Mouse (Mus musculus): Measurements from ENCODE around the gene Tsg101.

Tsg101 gene

DNA sequence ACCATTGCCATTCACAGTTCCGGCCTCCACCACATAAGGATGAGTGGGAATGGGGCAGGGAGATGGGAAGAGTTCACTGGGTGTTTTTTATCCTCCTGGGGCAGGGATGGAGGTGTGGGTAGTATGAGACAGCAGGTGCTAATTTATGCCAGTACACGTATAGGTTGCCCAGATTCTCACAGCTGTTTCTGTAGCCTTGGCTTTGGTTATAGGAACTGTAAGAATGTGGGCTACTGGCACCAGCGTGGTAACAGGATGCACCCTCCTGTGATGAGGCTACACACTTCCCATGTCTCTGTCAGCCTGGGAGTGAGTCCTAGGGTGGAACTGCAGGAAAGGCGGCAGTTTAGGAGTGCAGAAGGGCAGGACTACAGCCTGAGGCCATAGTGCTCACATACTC is 42.9 kb downstream of the Tsg101 start:
- no peak for DNase-seq (ENCODE audit: low spot score)

DNA sequence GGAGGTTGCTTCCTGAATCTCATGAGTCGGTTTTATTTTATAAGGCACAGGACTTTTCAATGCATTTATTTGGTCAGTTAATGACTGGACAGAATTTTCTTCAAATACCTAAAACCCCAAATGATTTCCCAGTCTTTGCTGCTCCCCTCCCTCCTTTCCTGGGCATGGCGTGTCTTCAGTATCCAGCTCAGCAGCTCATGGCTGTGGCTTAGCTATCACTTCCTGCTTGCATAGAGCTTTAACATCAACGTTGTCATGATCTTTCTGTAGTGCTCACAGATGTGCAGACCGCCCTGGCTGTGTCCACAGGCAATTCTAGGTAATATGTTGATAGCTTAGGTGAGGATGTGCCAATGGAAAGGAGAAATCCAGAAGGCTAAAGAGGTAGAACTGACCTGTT is 47.8 kb downstream of the Tsg101 start:
- DNase-seq (ENCODE audit: low spot score) = no peak

DNA sequence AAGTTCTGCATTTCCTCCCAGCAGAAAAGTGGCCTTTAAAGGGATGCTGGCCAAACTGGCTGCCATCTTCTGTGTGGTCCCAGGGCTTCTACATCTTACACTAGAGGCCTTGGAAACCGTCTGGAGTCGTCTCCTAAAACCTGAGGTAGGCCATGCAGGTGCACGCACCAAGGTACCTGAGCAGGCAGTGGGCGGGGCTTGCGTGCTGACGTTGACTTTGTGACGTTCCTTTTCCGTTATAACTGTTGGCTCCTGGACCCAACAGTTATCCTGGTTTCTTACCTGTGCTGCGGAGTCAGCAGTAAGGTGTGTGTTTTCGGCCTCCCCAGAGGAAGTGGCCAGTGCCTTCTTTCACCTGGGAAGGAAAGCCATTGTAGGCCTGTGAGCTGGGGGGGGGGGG is 58.8 kb downstream of the Tsg101 start, which contains the start of gene Ldhc:
TSS of gene Ldhc (plus strand) at position 208 of the 400 bp plus-strand sequence.
- DNase-seq (ENCODE audit: low spot score) = no peak

DNA sequence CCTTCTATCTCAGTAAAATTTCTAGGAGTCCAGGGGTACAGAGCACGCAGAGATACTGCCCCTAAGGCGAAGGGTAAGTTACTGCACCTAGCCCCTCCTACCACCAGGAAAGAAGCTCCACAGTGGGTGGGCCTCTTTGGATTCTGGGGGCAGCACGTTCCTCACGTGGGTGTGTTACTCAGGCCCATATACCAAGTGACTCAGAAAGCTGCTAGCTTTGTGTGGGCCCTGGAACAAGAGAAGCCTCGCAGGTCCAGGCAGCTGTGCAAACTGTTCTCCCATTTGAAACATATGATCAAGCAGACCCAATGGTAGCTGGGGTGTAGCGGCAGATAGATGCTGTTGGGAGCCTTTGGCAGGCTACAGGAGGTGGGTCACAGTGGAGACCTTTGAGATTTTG is 60.7 kb downstream of the Tsg101 start:
- no peak for DNase-seq (ENCODE audit: low spot score)

DNA sequence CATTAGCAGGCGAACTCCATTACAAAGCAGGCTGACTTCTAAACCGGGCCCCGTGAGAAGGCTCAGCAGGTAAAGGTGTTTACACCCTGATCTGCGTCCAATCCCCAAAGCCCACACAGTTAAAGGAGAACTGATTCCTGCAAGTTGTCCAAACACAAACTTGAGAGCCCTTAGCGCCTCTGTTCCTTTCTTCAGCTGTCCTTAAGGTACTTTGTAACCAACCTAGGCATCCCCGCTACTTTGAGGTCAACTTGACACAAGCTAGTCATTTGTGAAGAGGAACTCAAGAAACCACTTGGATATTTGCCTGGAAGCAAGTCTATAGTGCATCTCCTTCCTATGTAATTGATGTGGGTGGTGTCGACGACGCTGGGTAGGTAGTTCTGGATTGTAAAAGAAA is 62.3 kb downstream of the Tsg101 start:
- DNase-seq (ENCODE audit: low spot score) = no peak

DNA sequence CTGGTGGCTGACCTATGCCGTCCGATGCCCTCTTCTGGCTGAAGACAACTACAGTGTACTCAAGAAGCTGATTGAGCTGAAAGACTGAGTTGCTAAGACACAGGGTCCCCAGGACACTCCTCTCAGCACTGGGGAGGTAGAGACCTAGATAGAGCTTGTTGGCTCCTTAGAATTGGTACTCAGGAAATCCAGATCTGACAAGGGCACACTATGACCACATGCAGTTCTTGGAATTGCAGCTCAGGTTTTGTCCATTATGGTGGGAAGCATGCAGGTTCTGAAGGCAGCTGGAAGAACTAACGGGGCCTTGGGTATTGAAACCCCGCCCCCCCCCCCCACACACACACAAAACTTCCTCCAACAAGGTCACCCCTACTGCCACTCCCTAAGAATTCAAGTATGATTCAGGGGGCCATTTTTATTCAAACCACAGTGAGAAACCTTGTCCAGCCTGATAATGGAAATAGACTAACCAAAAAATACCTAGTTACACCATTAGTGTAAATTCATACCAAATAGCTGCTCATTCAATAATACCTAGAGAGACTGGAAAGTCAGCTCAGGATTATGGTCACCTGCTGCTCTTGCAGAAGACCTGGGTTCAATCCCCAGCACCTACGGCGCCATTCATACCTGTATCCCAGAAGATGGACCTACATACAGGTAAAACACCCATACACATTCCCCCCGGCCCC is 63.8 kb downstream of the Tsg101 start:
- DNase-seq (ENCODE audit: low spot score) = no peak

DNA sequence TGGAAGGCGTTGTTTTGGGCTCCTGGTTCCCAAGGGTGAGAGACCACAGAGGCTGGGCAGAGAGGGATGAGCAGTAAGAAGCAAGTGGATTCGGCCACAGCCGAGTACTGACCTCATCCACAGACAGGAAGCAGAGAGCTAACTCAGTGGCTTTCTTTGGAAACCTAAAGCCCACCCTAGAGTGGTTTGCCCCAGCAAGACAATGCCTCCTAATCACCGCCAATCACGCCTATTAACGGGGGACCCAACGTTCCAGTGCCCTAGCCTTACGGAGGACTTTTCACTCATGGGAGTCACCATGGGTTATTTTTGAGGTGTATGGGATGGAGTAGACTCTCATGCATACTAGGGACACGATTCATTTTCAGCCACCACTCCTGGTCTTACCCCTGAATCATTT is 66.4 kb downstream of the Tsg101 start:
- no peak for DNase-seq (ENCODE audit: low spot score)

DNA sequence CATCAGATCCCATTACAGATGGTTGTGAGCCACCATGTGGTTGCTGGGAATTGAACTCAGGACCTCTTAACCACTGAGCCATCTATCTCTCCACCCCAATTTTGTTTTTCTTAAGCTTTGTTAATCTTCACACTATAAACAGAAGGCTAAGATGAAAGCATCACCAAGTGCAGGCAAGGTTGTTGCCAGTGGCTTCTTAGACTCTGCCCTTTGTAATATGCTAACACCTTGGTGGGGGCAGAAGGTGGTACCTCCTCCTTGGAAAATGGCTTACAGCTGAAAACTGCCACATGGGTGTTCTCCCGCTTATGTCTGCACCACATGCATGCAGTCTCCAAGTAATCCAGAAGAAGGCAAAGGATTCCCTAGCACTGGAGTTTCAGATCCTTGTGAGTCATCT is 67.1 kb downstream of the Tsg101 start:
- DNase-seq (ENCODE audit: low spot score) = no peak

DNA sequence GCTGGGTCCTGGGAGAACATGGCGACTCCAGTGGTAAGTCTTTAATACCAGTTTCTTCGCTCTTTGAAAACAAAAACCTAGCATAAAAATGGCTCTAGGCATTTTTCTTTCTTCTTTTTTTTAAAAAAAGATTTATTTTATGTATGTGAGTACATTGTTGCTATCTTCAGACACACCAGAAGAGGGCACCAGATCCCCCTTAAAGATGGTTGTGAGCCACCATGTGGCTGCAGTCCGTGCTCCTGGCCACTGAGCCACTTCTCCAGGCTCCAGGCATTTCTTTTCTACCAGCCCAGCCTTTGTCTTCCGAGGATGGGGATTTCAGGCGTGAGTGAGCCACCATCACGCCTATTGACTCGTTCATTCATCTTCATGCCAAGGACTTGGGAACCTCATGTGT is 68.7 kb downstream of the Tsg101 start:
- DNase-seq (ENCODE audit: low spot score) = no peak

DNA sequence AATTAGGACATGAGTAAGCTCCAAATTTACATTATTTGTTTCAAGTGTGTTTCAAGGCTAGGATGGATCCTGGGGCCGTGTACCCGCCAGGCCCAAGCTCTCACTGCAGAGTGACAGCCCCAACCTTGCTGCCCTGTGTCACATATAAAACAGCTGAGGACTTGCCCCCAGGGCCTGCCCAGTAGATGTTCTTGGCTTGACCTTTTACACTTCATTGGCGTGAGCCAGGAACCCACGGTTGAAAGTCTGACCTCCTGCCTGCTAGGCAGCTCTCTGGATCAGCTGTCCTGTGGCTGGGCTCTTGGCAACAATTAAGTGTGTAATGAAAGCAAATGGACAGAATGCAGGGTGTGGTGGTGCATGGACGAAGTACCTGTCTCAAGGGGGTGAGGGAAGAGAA is 70.5 kb downstream of the Tsg101 start:
- DNase-seq (ENCODE audit: low spot score) = no peak

DNA sequence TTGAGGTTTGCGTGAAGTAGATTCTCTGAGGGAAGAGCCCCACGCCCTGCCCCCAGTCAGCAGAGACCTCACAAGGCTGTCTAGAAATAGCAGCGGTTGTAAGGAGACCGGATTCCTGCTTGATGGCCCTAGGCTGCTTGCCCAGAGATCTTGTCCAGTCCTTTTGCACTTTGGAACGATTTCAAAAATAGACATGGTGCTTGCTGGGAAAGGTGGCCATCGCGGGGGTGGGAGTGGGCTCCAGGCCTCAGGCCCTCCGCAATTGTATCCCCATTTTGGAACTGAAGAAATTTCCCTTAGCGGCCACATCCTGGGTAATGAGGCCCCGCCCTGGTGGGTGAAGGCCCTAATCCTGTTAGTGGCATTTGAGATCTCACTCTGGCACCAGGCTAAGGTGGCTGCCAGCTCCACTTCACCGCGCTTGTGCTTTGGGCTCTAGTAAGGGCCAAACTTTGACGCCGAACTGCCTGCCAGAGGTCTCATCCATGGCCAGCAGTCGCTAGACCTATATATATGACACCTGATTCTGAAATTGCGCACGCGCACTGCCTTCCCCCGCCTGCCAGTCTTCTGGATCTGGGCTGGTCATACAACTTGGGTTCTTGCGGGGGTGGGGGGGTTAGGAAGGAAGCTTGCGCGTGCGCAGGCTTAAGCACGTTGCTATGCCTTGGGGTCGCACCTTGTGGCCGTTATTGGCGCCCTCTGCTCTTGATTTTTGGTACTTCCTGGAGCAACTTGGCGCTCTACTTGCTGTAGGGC is 73.1 kb downstream of the Tsg101 start:
- peak; percentile 23 for DNase-seq (ENCODE audit: low spot score)

DNA sequence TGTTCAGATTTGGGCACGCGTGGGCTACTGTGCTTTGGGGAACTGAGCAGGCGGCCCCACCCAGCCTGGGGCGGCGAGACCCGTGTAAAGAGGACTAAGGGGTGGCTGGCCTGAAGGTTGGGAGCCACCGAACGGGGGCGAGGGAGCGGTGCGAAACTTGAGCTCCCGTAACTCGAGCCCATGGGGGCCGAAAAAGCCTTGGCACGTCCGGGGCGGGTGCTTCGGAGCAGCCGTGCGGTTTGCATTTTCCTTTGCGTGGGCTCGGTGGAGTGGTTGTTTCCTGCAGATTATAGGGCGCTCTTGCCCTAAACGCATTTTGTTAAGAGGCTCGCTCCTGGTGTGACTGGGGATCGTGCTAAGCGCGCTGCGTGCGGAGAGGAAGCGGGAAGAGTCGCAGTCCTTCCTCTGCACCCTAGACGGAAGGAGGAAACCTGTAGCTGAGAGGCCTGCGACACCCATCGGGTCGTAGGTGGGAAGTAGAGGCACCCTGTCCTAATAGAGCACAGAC is 73.7 kb downstream of the Tsg101 start:
- DNase-seq (ENCODE audit: low spot score) = no peak

DNA sequence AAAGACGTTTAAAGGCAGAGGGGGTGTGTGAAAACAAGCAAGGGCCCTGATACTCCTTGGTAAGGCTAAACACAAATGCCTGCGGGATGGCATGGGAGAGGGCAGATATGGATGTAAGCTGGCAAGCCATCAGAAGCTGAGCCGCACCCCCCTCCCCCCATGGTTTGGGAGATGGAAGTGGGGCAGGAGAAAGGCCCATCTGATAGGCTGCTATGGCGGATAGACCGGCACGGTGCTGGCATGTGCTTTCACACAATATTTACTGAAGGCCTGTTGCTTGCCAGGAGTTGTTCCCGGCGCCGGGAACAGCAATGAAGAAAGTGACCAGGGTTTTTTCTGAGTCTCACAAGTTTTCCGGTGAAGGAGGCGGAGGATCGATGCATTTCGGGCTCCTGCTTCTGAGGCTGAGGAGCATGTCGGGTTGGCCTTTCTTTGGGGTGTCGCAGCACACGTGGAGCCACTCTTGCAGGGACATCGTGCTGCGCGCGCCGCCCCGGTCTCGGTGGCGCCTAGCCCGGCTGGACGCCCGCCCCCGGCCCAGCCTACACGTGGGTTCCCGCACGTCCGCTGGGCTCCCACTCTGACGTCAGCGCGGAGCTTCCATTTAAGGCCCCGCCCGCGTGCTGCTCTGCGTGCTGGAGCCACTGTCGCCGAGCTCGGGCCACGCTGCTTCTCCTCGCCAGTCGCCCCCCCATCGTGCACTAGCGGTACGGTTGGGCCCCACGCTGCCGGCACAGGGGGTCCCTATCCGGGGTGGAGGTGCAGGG is 74.4 kb downstream of the Tsg101 start:
- DNase-seq (ENCODE audit: low spot score) = peak; percentile 88

DNA sequence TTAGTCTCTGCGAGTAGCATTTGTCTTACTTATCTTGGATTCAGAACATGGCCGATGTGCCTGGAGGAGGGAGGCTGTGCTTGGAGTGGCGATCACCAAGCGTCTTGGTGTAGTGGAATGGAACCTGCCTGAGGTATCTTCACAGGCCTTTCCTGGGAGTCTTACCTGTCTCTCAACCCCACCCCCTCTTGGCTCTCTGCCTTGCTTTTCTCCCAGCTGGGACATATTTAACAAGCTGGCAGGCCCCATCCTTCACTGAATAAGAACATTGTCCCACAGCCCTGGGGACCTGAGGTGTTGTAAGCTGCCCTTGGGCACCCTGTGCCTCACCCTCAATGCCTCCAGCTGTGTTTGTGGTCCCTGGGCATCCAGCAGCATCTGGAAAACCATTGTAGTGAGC is 76.2 kb downstream of the Tsg101 start:
- no peak for DNase-seq (ENCODE audit: low spot score)

DNA sequence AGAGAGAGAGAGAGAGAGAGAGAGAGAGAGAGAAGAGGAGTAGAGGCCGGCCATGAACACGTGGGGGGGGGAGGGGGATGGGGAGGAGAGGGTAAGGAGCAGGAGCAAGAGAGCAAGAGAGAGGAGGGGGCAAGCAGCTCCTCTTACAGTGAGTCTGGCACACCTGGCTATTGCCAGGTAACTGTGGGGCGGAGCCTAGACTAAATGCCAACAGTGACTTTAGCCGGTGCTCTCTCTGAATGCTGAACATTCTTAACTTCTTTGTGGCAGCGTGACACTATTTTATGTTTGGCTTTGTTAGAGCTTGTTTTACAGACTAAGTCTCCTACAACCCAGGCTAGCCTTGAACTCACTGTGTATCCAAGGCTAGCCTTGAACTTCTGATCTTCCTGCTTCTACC is 77.5 kb downstream of the Tsg101 start:
- DNase-seq (ENCODE audit: low spot score) = no peak

DNA sequence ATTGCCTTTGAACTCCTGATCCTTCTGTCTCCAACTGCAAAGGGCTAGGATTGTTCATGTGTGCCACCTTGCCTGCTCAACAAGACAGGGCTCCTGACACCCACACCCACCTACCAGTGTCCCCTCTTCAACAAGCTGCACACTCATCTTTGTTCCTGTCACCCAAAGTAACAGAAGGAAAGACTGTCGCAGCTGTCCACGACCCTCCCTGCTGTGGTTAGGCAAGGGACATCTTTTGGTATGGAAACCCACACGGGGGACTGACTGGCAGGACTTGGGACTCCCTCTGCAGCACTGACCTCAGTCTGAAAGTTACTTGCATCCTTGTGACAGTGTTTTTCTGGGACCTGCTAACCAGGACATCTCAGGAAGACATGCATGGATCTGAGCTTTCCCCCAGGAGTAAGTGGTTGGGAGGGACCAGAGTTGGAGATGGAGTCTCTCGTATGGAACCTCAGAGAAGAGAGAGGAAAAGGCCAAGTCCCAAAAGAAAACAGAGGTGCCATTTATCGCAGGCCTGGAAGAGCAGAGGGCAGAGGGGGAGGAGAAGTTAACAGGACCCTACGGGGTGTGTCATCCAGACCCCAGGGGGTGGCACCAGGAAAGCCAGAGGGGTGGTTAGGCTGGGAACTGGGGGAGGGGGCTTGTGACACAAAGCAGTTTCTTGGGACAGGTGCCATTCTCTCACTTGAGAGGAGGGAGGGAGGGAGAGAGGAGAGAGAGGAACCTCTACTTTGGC is 78.8 kb downstream of the Tsg101 start, which contains the start of gene Ldha:
TSS of gene Ldha (plus strand) at position 689 of the 739 bp plus-strand sequence.
- DNase-seq (ENCODE audit: low spot score) = no peak

DNA sequence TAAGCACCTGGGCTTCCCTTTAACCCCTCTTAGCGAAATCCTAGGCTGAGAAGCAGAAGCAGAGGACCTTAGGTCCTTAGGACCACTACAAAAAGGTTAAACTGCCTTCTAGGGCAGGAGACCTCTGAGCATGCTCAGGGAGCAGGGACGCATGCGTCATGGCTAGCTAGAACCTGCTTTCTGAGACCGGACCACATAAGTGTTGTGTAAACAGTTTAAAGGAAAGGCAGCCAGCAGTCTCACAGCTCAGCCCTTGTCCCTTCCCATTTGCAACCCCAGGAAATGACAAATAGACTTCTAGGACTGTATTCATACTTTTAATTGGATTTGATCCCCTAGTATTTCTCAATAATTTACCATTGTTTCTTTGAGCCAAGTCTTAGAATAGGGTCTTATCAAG is 79.4 kb downstream of the Tsg101 start:
- no peak for DNase-seq (ENCODE audit: low spot score)

DNA sequence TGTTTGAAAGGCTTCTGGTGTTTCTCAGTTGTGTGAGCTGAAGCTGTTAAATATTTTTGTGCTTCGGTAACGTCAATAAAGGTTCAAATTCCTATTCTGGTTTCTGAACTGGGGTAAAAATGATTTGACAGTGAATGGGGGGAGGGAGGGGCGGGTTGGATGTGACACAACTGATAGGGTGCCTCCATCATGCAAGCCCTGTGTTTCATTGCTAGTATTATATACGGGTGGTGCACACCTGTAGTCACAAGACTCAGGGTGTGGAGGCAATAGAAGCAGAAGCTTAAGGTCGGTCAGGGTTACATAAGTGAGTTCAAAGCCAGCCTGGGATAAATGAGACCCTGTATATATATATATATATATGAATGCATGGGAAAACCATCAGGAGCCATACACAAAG is 79.9 kb downstream of the Tsg101 start:
- no peak for DNase-seq (ENCODE audit: low spot score)

DNA sequence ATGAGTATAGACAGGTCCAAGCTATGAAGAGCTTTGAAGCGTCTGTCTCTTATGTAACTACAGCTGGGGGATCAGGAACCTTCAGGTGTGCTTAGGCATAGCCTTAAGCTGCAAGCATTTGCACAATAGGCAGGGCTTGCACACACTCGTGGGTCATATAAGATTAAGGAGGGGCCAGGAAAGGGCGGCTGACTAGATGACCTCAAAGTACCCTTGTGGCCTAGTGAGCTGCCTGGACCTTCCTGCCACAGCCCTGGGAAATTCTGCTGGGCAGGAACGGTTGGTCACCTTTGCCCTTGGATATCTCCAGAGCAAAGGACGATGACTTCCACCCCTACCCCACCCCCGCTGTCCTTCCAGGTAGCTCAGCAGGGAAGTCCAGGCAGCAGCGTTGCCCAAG is 80.3 kb downstream of the Tsg101 start:
- DNase-seq (ENCODE audit: low spot score) = no peak
